Mouse (Mus musculus) stomach, embryonic 16.5 days (tissue): ENCODE results near the gene Thrsp. TPM values are rescaled to one million over a fixed set of nuclear protein-coding genes. Genes with fewer than 3 reads are reported as not detected.

Experiments used
- ATAC-seq: fragments of 200-750 bp; cut with Nextera tagmentation; 2 replicates; pipeline ENCODE4 v1.8.0; 2017; ENCODE audit warnings: moderate number of reproducible peaks, moderate TSS enrichment; ENCODE audit not compliant: insufficient read depth, low FRiP score
- H3K27ac ChIP-seq: fragments of 300-500 bp; sonication (generic); 2 replicates; pipeline ENCODE4 v1.5.1; 2014; ENCODE audit warnings: low read length
- H3K27me3 ChIP-seq: fragments of 300-500 bp; sonication (generic); 2 replicates; pipeline ENCODE4 v1.6.1; 2014; ENCODE audit warnings: low read length, control low read depth, mixed read lengths; ENCODE audit not compliant: control insufficient read depth, insufficient read depth
- H3K36me3 ChIP-seq: fragments of 300-500 bp; sonication (generic); 2 replicates; pipeline ENCODE4 v1.6.1; 2014; ENCODE audit warnings: low read length; ENCODE audit not compliant: control insufficient read depth, insufficient read depth
- H3K4me1 ChIP-seq: fragments of 300-500 bp; sonication (generic); 2 replicates; pipeline ENCODE4 v1.6.1; 2014; ENCODE audit warnings: low read length, control low read depth, mixed read lengths; ENCODE audit not compliant: control insufficient read depth, insufficient read depth
- H3K4me2 ChIP-seq: fragments of 300-500 bp; sonication (generic); 2 replicates; pipeline ENCODE4 v1.6.1; 2014; ENCODE audit warnings: low read depth, low read length, mixed read lengths
- H3K4me3 ChIP-seq: fragments of 300-500 bp; sonication (generic); replicated peaks from 2 replicates; pipeline ENCODE4 v1.5.1; 2014; ENCODE audit warnings: mild to moderate bottlenecking, low read length
- H3K9ac ChIP-seq: fragments of 300-500 bp; sonication (generic); 2 replicates; pipeline ENCODE4 v1.6.1; 2014; ENCODE audit warnings: low read length
- H3K9me3 ChIP-seq: fragments of 300-500 bp; sonication (generic); replicated peaks from 2 replicates; pipeline ENCODE4 v1.6.1; 2016; ENCODE audit warnings: low read length, control low read depth; ENCODE audit not compliant: control insufficient read depth
- WGBS: fragments of 180-500 bp; shearing (Covaris S2); extraction: QIAGEN DNeasy Blood & Tissue Kit; methylation state at CpG from one replicate; pipeline ENCODE4 v1.1.7; 2014; 5-methylcytosine and 5-hydroxymethylcytosine counted together
- polyA plus RNA-seq: library from polyadenylated mRNA; unstranded; fragments of >200 nt; fragmentation: Nextera tagmentation; extraction: Ambion mirVana; gene quantifications from 2 replicates; pipeline ENCODE4 v1.2.1, GENCODE M21; 2015

Thrsp gene
- polyA plus RNA-seq, 1 experiment from 2014 or later: 4.1 TPM

GRCm38 (mm10) chr7:97411106-97411505 is 6.4 kb downstream of the Thrsp start:
- Histone ChIP-seq H3K4me2 (no peak overlapping the region), H3K9me3 (no peaks in the 10 kb centered on the region; the same call in 1 of the 2 replicates), H3K4me3 (no peak overlapping the region), H3K4me1 (0 out of 2 replicates have a peak, but pooled peaks cover 8% of the 10 kb centered on the region), H3K36me3 (peaks cover 23% of the 10 kb centered on the region), H3K27me3 (no peaks in the 10 kb centered on the region), H3K27ac (no peak overlapping the region), H3K9ac (no peak overlapping the region)
- WGBS: 86% methylated on average over 2 of the region's 2 CpGs
- ATAC-seq: no peak

DNA sequence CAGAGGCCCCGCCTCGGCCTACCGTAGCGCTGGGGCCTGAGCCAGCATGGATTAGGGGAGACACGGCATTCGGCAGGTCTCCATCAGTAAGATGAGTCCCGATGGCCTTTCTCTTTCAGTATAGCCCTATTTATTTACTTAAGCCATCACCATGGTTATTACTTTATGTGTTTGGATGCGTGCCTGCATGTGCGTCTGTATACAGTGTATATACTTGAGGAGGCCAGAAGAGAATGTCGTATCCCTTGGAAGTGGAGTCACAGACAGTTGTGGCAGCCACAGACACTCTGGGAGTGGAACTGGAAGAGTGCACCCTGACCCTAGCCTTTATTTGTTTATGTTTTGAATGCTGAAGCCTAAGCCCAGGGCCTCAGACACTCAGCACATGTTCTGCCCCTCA is 10.4 kb downstream of the Thrsp start:
- Histone ChIP-seq H3K4me3 (no peak overlapping the region), H3K36me3 (peaks cover 25% of the 10 kb centered on the region), H3K27ac (peak overlapping the region; percentile 42; the same call in 1 of the 2 replicates), H3K4me1 (0 out of 2 replicates have a peak, but pooled peaks cover 8% of the 10 kb centered on the region), H3K4me2 (no peak overlapping the region), H3K9ac (no peak overlapping the region), H3K9me3 (no peaks in the 10 kb centered on the region; the same call in 1 of the 2 replicates), H3K27me3 (no peaks in the 10 kb centered on the region)
- peak; percentile 53; the same call in 1 of the 2 replicates for ATAC-seq
- 57% methylated on average over 10 of the region's 10 CpGs for WGBS

DNA sequence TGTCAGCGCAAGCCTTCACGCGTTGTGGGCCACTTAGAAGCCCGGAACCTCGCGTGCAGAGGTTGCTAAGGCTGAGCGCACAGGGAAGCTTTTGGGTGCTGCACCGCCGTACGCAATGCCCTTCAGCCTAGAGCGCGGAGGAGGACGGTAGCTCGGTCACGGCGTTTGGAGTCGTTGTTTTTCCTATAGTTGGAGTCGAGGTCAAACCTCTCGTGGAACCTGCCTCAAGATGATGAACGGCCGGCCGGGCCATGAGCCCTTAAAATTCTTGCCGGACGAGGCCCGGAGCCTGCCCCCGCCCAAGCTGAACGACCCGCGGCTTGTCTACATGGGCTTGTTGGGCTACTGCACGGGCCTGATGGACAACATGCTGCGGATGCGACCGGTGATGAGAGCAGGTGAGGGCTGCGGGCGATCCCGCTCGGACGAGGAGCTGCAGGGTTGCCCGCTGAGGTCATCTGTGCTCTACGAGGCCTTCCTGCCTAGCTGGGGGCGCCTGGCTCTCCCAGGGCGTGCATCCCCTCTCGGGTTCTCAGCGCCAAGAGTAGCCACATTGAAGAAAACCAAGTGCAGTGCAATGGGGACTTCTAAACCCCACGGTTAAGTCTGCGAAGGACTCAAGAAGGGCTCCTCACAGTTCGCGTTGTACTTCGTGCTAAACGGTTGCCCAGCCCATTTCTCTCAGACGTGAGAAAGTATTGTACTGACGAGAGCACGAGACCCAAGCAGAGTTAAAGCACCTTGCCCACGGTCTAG is 17.4 kb downstream of the Thrsp start, which contains the start of gene Ndufc2:
Gene Ndufc2 (plus strand): TSS at position 44 of the 756 bp plus-strand sequence.
- Histone ChIP-seq H3K4me1 (peaks cover 10% of the 10 kb centered on the region), H3K9me3 (no peaks in the 10 kb centered on the region), H3K36me3 (0 out of 2 replicates have a peak, but pooled peaks cover 2% of the 10 kb centered on the region), H3K27me3 (no peaks in the 10 kb centered on the region), H3K4me3 (peak within 1 kb of the TSS; percentile 84), H3K9ac (peak within 1 kb of the TSS; percentile 94), H3K4me2 (peak within 1 kb of the TSS; percentile 62), H3K27ac (peak within 1 kb of the TSS; percentile 79)
- WGBS: under 1% methylated on average over 54 of the region's 54 CpGs
- ATAC-seq: peak; percentile 93

DNA sequence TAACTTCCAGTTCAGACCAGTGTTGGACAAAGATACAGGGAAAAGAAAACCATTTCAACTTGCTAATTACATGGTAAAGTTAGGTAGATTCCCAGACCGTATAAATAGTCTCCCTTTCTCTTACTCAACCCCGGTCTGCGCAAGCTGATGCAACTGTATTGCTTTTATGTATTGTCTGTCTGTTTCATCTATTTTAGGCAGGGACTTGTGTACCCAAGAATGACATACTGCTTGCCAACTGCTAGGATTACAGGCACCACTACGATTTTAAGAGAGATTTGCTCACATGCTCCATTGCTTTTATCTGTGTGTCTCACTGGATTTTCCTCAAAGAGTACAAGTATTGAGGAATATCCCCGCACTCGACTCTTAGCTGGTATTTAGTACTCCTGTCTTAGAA is 18.6 kb downstream of the Thrsp start:
- peaks cover 10% of the 10 kb centered on the region for H3K4me1 ChIP-seq
- H3K36me3 ChIP-seq: 0 out of 2 replicates have a peak, but pooled peaks cover 2% of the 10 kb centered on the region
- H3K27ac ChIP-seq: no peak overlapping the region
- no peak overlapping the region for H3K9ac ChIP-seq
- H3K9me3 ChIP-seq: no peaks in the 10 kb centered on the region
- H3K4me3 ChIP-seq: no peak overlapping the region
- WGBS: 87% methylated on average over 6 of the region's 6 CpGs
- ATAC-seq: no peak
- no peaks in the 10 kb centered on the region for H3K27me3 ChIP-seq
- H3K4me2 ChIP-seq: no peak overlapping the region

- WGBS: 78% methylated on average over 2 of the region's 2 CpGs
- Histone ChIP-seq H3K9ac (no peak overlapping the region), H3K4me3 (no peak overlapping the region), H3K4me1 (no peaks in the 10 kb centered on the region), H3K4me2 (no peak overlapping the region), H3K36me3 (peaks cover 12% of the 10 kb centered on the region), H3K9me3 (no peaks in the 10 kb centered on the region), H3K27me3 (no peaks in the 10 kb centered on the region), H3K27ac (no peak overlapping the region)
- ATAC-seq: no peak
Observed at GRCm38 (mm10) chr7:97394375-97394774, 23.2 kb downstream of the Thrsp start.

GRCm38 (mm10) chr7:97392079-97392445 is 25.5 kb downstream of the Thrsp start:
- H3K9ac ChIP-seq: no peak overlapping the region
- ATAC-seq: 0 out of 2 replicates have a peak, but pooled peaks have one; percentile 28
- no peaks in the 10 kb centered on the region for H3K4me1 ChIP-seq
- no peaks in the 10 kb centered on the region for H3K27me3 ChIP-seq
- H3K36me3 ChIP-seq: peaks cover 13% of the 10 kb centered on the region
- H3K27ac ChIP-seq: no peak overlapping the region
- WGBS: 78% methylated on average over 6 of the region's 6 CpGs
- H3K9me3 ChIP-seq: no peaks in the 10 kb centered on the region
- no peak overlapping the region for H3K4me3 ChIP-seq
- H3K4me2 ChIP-seq: no peak overlapping the region

GRCm38 (mm10) chr7:97391293-97392078 is 26.0 kb downstream of the Thrsp start:
- Histone ChIP-seq H3K4me3 (no peak overlapping the region), H3K4me1 (no peaks in the 10 kb centered on the region), H3K27me3 (no peaks in the 10 kb centered on the region), H3K9me3 (no peaks in the 10 kb centered on the region), H3K9ac (no peak overlapping the region), H3K27ac (no peak overlapping the region), H3K36me3 (peaks cover 13% of the 10 kb centered on the region), H3K4me2 (no peak overlapping the region)
- ATAC-seq: peak; percentile 54; the same call in 1 of the 2 replicates
- WGBS: 64% methylated on average over 13 of the region's 13 CpGs

DNA sequence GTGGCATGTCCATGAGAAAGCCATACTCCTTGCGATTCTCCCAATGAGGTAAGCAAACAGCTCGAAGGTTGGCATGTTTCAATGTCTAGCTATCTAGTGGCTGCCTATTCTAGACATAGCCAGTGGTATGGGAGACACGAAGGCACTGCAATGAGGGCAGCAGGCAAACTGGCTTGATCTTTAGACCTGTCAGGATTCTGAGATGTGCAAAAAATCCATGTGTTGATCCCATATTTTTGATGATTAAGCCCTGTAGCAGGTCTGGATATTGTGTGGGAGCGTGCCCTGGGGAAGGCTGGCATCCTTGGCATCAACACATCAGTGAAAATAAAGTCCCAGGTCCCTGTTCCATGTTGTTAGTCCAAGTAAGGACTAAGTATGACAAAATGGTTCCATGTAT is 29.0 kb downstream of the Thrsp start:
- no peak for ATAC-seq
- no peaks in the 10 kb centered on the region for H3K9me3 ChIP-seq
- no peak overlapping the region for H3K27ac ChIP-seq
- no peak overlapping the region for H3K4me2 ChIP-seq
- no peak overlapping the region for H3K4me3 ChIP-seq
- H3K9ac ChIP-seq: no peak overlapping the region
- peaks cover 22% of the 10 kb centered on the region for H3K36me3 ChIP-seq
- no peaks in the 10 kb centered on the region for H3K27me3 ChIP-seq
- H3K4me1 ChIP-seq: no peaks in the 10 kb centered on the region
- WGBS: 94% methylated on average over 4 of the region's 4 CpGs
